Mouse (Mus musculus): ENCODE results near the gene Fgf13.

DNA sequence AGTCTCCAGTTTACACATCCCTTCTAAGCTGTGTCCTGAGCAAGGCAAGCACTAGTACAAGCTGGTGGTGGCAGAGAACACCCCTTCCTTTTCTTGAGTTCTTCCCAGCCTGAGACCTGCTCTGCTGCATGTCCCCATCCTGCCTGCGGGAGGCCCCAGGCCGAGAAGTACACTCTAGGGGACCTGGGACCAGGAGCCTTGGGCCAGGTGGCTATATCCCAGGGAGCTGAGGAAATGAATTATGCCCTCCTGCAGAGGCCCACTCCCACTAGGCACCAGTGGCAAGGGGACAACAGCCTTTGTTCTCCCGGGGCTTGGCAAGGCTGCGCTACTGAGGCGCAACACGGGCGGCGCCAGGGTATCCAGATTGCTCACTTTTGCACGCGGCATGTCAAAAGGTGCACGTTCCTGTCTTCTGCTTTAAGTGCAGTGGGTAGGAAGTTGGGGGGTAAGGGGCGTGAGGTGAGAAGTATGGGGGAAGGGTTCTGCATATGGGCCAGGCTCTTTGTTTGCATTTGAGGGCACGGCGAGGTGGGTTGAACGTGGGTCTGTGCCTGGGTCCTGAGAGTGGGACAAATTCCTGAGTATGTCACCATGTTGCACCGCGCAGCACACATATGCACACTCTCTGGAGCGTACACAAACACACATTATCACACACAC is 1.7 kb downstream of the Fgf13 start:
- TF ChIP-seq CTCF (IDR thresholded peaks at IDR 0.05; ENCODE audit: control insufficient read depth, insufficient read depth, insufficient read length) (no peak), USF1 (IDR thresholded peaks at IDR 0.05; ENCODE audit: low read depth) (no peak), MYOD1 (IDR thresholded peaks at IDR 0.05; ENCODE audit: control insufficient read depth, insufficient read length, low read depth) (no peak), CEBPB (IDR thresholded peaks at IDR 0.05; ENCODE audit: low read depth) (no peak), MAX (IDR thresholded peaks at IDR 0.05) (no peak)

Data from C2C12 (cell line).